Mouse (Mus musculus) embryonic facial prominence, embryonic 15.5 days (tissue): ENCODE data around the gene Spaar. TPM values are rescaled to one million over a fixed set of nuclear protein-coding genes. Genes with fewer than 3 reads are reported as not detected.

Source experiments
- polyA plus RNA-seq: library from polyadenylated mRNA; unstranded; fragments of >200 nt; fragmentation: Nextera tagmentation; extraction: Ambion mirVana; gene quantifications from 2 replicates; pipeline ENCODE4 v1.2.1, GENCODE M21; 2015

Spaar gene
- polyA plus RNA-seq, 1 experiment from 2014 or later, result 0.31 TPM

Other genes with a start within 250 kb of the Spaar start
- gene Sit1, start 246.3 kb upstream of the Spaar start, polyA plus RNA-seq, result not detected in 2 replicates
- gene Ccdc107, start 237.1 kb upstream of the Spaar start, polyA plus RNA-seq, result 71.7 and 81.0 TPM in 2 replicates
- gene Arhgef39, start 230.3 kb upstream of the Spaar start, polyA plus RNA-seq, result 36.8 and 39.8 TPM in 2 replicates
- 2.5 and 4.8 TPM in 2 replicates for gene Car9, start 223.1 kb upstream of the Spaar start, polyA plus RNA-seq
- 456 and 604 TPM in 2 replicates for gene Tpm2, start 206.3 kb upstream of the Spaar start, polyA plus RNA-seq
- gene Creb3, start 167.7 kb upstream of the Spaar start, polyA plus RNA-seq, result 77.5 and 88.2 TPM in 2 replicates
- gene Tln1, start 167.3 kb upstream of the Spaar start, polyA plus RNA-seq, result 55.8 and 60.9 TPM in 2 replicates
- gene Rgp1, start 151.3 kb upstream of the Spaar start, polyA plus RNA-seq, result 28.6 and 32.5 TPM in 2 replicates
- gene Gba2, start 151.2 kb upstream of the Spaar start, polyA plus RNA-seq, result 21.3 and 22.3 TPM in 2 replicates
- gene Msmp, start 145.5 kb upstream of the Spaar start, polyA plus RNA-seq, result 1.5 and 1.6 TPM in 2 replicates
- gene Npr2, start 98.1 kb upstream of the Spaar start, polyA plus RNA-seq, result 19.7 and 20.9 TPM in 2 replicates
- 7.5 and 10.6 TPM in 2 replicates for gene Spag8, start 76.4 kb upstream of the Spaar start, polyA plus RNA-seq
- 88.1 and 91.2 TPM in 2 replicates for gene Hint2, start 73.6 kb upstream of the Spaar start, polyA plus RNA-seq
- gene Tmem8b, start 61.1 kb upstream of the Spaar start, polyA plus RNA-seq, result 5.3 and 6.1 TPM in 2 replicates
- 2.9 and 4.3 TPM in 2 replicates for gene Fam221b, start 60.9 kb upstream of the Spaar start, polyA plus RNA-seq
- not detected in 2 replicates for gene Olfr70, start 29.2 kb upstream of the Spaar start, polyA plus RNA-seq
- gene Olfr71, start 19.8 kb upstream of the Spaar start, polyA plus RNA-seq, result not detected in 2 replicates
- 0.99 and 1.2 TPM in 2 replicates for gene Hrct1, start 2.8 kb upstream of the Spaar start, polyA plus RNA-seq
- not detected in 2 replicates for gene Olfr159, start 41.0 kb downstream of the Spaar start, polyA plus RNA-seq
- gene Olfr156, start 93.9 kb downstream of the Spaar start, polyA plus RNA-seq, result 0.13 TPM in 1 of 2 replicates, not detected in the other
- 0.04 TPM in 2 replicates for gene Olfr157, start 110.2 kb downstream of the Spaar start, polyA plus RNA-seq
- gene Olfr155, start 121.5 kb downstream of the Spaar start, polyA plus RNA-seq, result 0.16 TPM in 1 of 2 replicates, not detected in the other
- 33.3 and 33.7 TPM in 2 replicates for gene Reck, start 145.5 kb downstream of the Spaar start, polyA plus RNA-seq
- 84.4 and 102 TPM in 2 replicates for gene Glipr2, start 227.4 kb downstream of the Spaar start, polyA plus RNA-seq